Mouse (Mus musculus): ENCODE measurements around the gene Nedd9.

GRCm38 (mm10) chr13:41327546-41327945 lies 159.6 kb downstream of the Nedd9 start:
- no peak for TF ChIP-seq POLR2A (IDR thresholded peaks at IDR 0.05; ENCODE audit: control insufficient read depth in 1 of 2, insufficient read depth in 1 of 2, low read depth in 1 of 2, low read length in 2 of 2, poor library complexity in 1 of 2)
- TF ChIP-seq HCFC1 (IDR thresholded peaks at IDR 0.05; ENCODE audit: low read depth, low read length), result no peak
- no peak for TF ChIP-seq CTCF (IDR thresholded peaks at IDR 0.05 in 2 of 3, conservative IDR thresholded peaks at IDR 0.05 in 1 of 3; ENCODE audit: control insufficient read depth in 1 of 3, insufficient read depth in 1 of 3, low read depth in 2 of 3, low read length in 3 of 3, poor library complexity in 1 of 3, severe bottlenecking in 1 of 3)
- TF ChIP-seq EP300 (IDR thresholded peaks at IDR 0.05; ENCODE audit: low read depth in 1 of 2, low read length in 2 of 2), result no peak
- TF ChIP-seq GABPA (IDR thresholded peaks at IDR 0.05; ENCODE audit: low read depth, low read length), result no peak
- no peak for TF ChIP-seq RAD21 (IDR thresholded peaks at IDR 0.05; ENCODE audit: low read depth, low read length)
- no peak for TF ChIP-seq ZNF384 (IDR thresholded peaks at IDR 0.05; ENCODE audit: low read depth, low read length)
- no peak for TF ChIP-seq MAZ (IDR thresholded peaks at IDR 0.05; ENCODE audit: low read depth, low read length)
- no peak for TF ChIP-seq USF2 (IDR thresholded peaks at IDR 0.05; ENCODE audit: borderline replicate concordance in 1 of 2, insufficient read depth in 1 of 2, low read depth in 1 of 2, low read length in 2 of 2)
- no peak for TF ChIP-seq MXI1 (IDR thresholded peaks at IDR 0.05; ENCODE audit: low read depth, low read length)
- TF ChIP-seq E2F4 (IDR thresholded peaks at IDR 0.05; ENCODE audit: borderline replicate concordance, low read depth, low read length), result no peak
